Mouse (Mus musculus): ENCODE results near the gene Bphl. TPM values are rescaled to one million over a fixed set of nuclear protein-coding genes. Genes with fewer than 3 reads are reported as not detected.

Gene Bphl
- 33.3 and 40.9 TPM in 2 replicates for total RNA-seq (2014; fragmentation: Nextera tagmentation)
- 30.5 and 36.7 TPM in 2 replicates for total RNA-seq (2017)
- 11.2 and 13.6 TPM in 2 replicates for polyA plus RNA-seq (2012)

- Histone ChIP-seq H3K9me3 (replicated peaks) (peaks cover 2% of the 10 kb centered on the region), H3K4me1 (ENCODE audit: insufficient read depth, low read depth, low read length) (peaks cover 20% of the 10 kb centered on the region), H3K4me3 (ENCODE audit: low read depth, low read length) (peak within 1 kb of the TSS; percentile 85), H3K27me3 (ENCODE audit: insufficient read depth, low read length) (no peaks in the 10 kb centered on the region), H3K36me3 (replicated peaks) (peaks cover 36% of the 10 kb centered on the region)
- peak; percentile 85 for ATAC-seq (ENCODE audit: extremely low read depth, insufficient number of reproducible peaks, low FRiP score, poor library complexity, severe bottlenecking)
- TF ChIP-seq TAL1 (conservative IDR thresholded peaks at IDR 0.05; ENCODE audit: low read depth, low read length) (no peak), GATA2 (IDR thresholded peaks at IDR 0.05; ENCODE audit: borderline replicate concordance, low read depth, low read length) (no peak), CTCF (IDR thresholded peaks at IDR 0.05; ENCODE audit: low read depth, low read length) (no peak), GATA1 (IDR thresholded peaks at IDR 0.05; ENCODE audit: borderline replicate concordance, low read length) (no peak), POLR2AphosphoS5 (IDR thresholded peaks at IDR 0.05; ENCODE audit: insufficient replicate concordance, low read depth, low read length) (no peak)
- peak; percentile 85 for DNase-seq (ENCODE audit: low spot score)
Observed at GRCm38 (mm10) chr13:34037172-34038055, at the start of gene Bphl. Gene Bphl, plus strand, starts transcription at chr13:34037597.

- no peak overlapping the region for H3K4me3 ChIP-seq (ENCODE audit: low read depth, low read length)
- peaks cover 14% of the 10 kb centered on the region for H3K36me3 ChIP-seq (replicated peaks)
- no peaks in the 10 kb centered on the region for H3K9me3 ChIP-seq (replicated peaks)
- no peak for TF ChIP-seq CTCF (IDR thresholded peaks at IDR 0.05; ENCODE audit: low read depth, low read length)
- ATAC-seq (ENCODE audit: extremely low read depth, insufficient number of reproducible peaks, low FRiP score, poor library complexity, severe bottlenecking) (no peak), DNase-seq (ENCODE audit: low spot score) (no peak)
- H3K27me3 ChIP-seq (ENCODE audit: insufficient read depth, low read length): no peaks in the 10 kb centered on the region
- peaks cover 3% of the 10 kb centered on the region; the same call in 1 of the 2 replicates for H3K4me1 ChIP-seq (ENCODE audit: insufficient read depth, low read depth, low read length)
Observed at GRCm38 (mm10) chr13:33989625-33990024, 47.8 kb upstream of the Bphl start.

- Histone ChIP-seq H3K9me3 (replicated peaks) (no peaks in the 10 kb centered on the region), H3K27me3 (ENCODE audit: insufficient read depth, low read length) (no peaks in the 10 kb centered on the region), H3K36me3 (replicated peaks) (peaks cover 8% of the 10 kb centered on the region), H3K4me3 (ENCODE audit: low read depth, low read length) (no peak overlapping the region), H3K4me1 (ENCODE audit: insufficient read depth, low read depth, low read length) (no peaks in the 10 kb centered on the region; the same call in 1 of the 2 replicates)
- ATAC-seq (ENCODE audit: extremely low read depth, insufficient number of reproducible peaks, low FRiP score, poor library complexity, severe bottlenecking) (no peak), DNase-seq (ENCODE audit: low spot score) (peak; percentile 35)
- TF ChIP-seq GATA1 (IDR thresholded peaks at IDR 0.05; ENCODE audit: borderline replicate concordance, low read length) (no peak), CTCF (IDR thresholded peaks at IDR 0.05; ENCODE audit: low read depth, low read length) (peak; percentile 56)
Observed at GRCm38 (mm10) chr13:33995197-33995596, 42.2 kb upstream of the Bphl start.

- H3K9me3 ChIP-seq (replicated peaks): no peaks in the 10 kb centered on the region
- peak within 1 kb of the TSS; percentile 100 for H3K4me3 ChIP-seq (ENCODE audit: low read depth, low read length)
- H3K4me1 ChIP-seq (ENCODE audit: insufficient read depth, low read depth, low read length): peaks cover 27% of the 10 kb centered on the region
- ATAC-seq (ENCODE audit: extremely low read depth, insufficient number of reproducible peaks, low FRiP score, poor library complexity, severe bottlenecking) (peak; percentile 88), DNase-seq (ENCODE audit: low spot score) (peak; percentile 85)
- no peaks in the 10 kb centered on the region for H3K27me3 ChIP-seq (ENCODE audit: insufficient read depth, low read length)
- TF ChIP-seq CTCF (IDR thresholded peaks at IDR 0.05; ENCODE audit: low read depth, low read length) (no peak), GATA1 (IDR thresholded peaks at IDR 0.05; ENCODE audit: borderline replicate concordance, low read length) (no peak), GATA2 (IDR thresholded peaks at IDR 0.05; ENCODE audit: borderline replicate concordance, low read depth, low read length) (no peak), TAL1 (conservative IDR thresholded peaks at IDR 0.05; ENCODE audit: low read depth, low read length) (no peak), POLR2AphosphoS5 (IDR thresholded peaks at IDR 0.05; ENCODE audit: insufficient replicate concordance, low read depth, low read length) (no peak)
- H3K36me3 ChIP-seq (replicated peaks): peaks cover 12% of the 10 kb centered on the region
Observed at GRCm38 (mm10) chr13:34002058-34003006, 35.1 kb upstream of the Bphl start, which contains the start of the genes Ripk1 and Serpinb6a. Gene Ripk1, plus strand, starts transcription at chr13:34002363. Gene Serpinb6a, minus strand, starts transcription at chr13:34002794.

GRCm38 (mm10) chr13:34003058-34003457 is 34.3 kb upstream of the Bphl start:
- ATAC-seq (ENCODE audit: extremely low read depth, insufficient number of reproducible peaks, low FRiP score, poor library complexity, severe bottlenecking) (no peak), DNase-seq (ENCODE audit: low spot score) (no peak)
- H3K36me3 ChIP-seq (replicated peaks): peaks cover 12% of the 10 kb centered on the region

GRCm38 (mm10) chr13:34007234-34007633 is 30.2 kb upstream of the Bphl start:
- Histone ChIP-seq H3K36me3 (replicated peaks) (peaks cover 45% of the 10 kb centered on the region), H3K27me3 (ENCODE audit: insufficient read depth, low read length) (no peaks in the 10 kb centered on the region), H3K4me3 (ENCODE audit: low read depth, low read length) (no peak overlapping the region), H3K4me1 (ENCODE audit: insufficient read depth, low read depth, low read length) (peaks cover 17% of the 10 kb centered on the region), H3K9me3 (replicated peaks) (no peaks in the 10 kb centered on the region)
- no peak for ATAC-seq (ENCODE audit: extremely low read depth, insufficient number of reproducible peaks, low FRiP score, poor library complexity, severe bottlenecking)
- DNase-seq (ENCODE audit: low spot score): no peak
- TF ChIP-seq TAL1 (conservative IDR thresholded peaks at IDR 0.05; ENCODE audit: low read depth, low read length) (no peak), GATA2 (IDR thresholded peaks at IDR 0.05; ENCODE audit: borderline replicate concordance, low read depth, low read length) (no peak), POLR2AphosphoS5 (IDR thresholded peaks at IDR 0.05; ENCODE audit: insufficient replicate concordance, low read depth, low read length) (no peak), GATA1 (IDR thresholded peaks at IDR 0.05; ENCODE audit: borderline replicate concordance, low read length) (no peak), CTCF (IDR thresholded peaks at IDR 0.05; ENCODE audit: low read depth, low read length) (no peak)

More at GRCm38 (mm10) chr13:34003058-34003457, 34.3 kb upstream of the Bphl start:
- TF ChIP-seq GATA2 (IDR thresholded peaks at IDR 0.05; ENCODE audit: borderline replicate concordance, low read depth, low read length): no peak
- no peaks in the 10 kb centered on the region for H3K9me3 ChIP-seq (replicated peaks)
- H3K4me1 ChIP-seq (ENCODE audit: insufficient read depth, low read depth, low read length): peaks cover 29% of the 10 kb centered on the region
- H3K27me3 ChIP-seq (ENCODE audit: insufficient read depth, low read length): no peaks in the 10 kb centered on the region
- peak overlapping the region; percentile 100 for H3K4me3 ChIP-seq (ENCODE audit: low read depth, low read length)
